Mouse (Mus musculus) ovary, postnatal 36 days (tissue): Measurements from ENCODE around the gene Tecpr2.

Experiments
- DNase-seq: peaks from one replicate; pipeline ENCODE4 v3.0.0; 2022; ENCODE audit warnings: low spot score, mixed read lengths

Gene Tecpr2

GRCm38 (mm10) chr12:110948082-110948909 lies 59.2 kb downstream of the Tecpr2 start:
- DNase-seq, result no peak

GRCm38 (mm10) chr12:110948910-110949201 lies 59.8 kb downstream of the Tecpr2 start:
- no peak for DNase-seq

GRCm38 (mm10) chr12:110949410-110949809 lies 60.3 kb downstream of the Tecpr2 start:
- no peak for DNase-seq

GRCm38 (mm10) chr12:110950151-110950550 lies 61.1 kb downstream of the Tecpr2 start:
- DNase-seq, result no peak

GRCm38 (mm10) chr12:110951236-110951635 lies 62.2 kb downstream of the Tecpr2 start:
- no peak for DNase-seq

GRCm38 (mm10) chr12:110952628-110953385 lies 63.7 kb downstream of the Tecpr2 start:
- no peak for DNase-seq

- DNase-seq, result no peak
Measured at GRCm38 (mm10) chr12:110953443-110953842, 64.4 kb downstream of the Tecpr2 start.

- DNase-seq, result no peak
Measured at GRCm38 (mm10) chr12:110953900-110954299, 64.8 kb downstream of the Tecpr2 start.

GRCm38 (mm10) chr12:110954351-110954991 lies 65.4 kb downstream of the Tecpr2 start:
- no peak for DNase-seq

- DNase-seq, result no peak
Measured at GRCm38 (mm10) chr12:110961973-110962372, 72.9 kb downstream of the Tecpr2 start.

- DNase-seq, result no peak
Measured at GRCm38 (mm10) chr12:110965500-110965899, 76.4 kb downstream of the Tecpr2 start.

GRCm38 (mm10) chr12:110966079-110966478 lies 77.0 kb downstream of the Tecpr2 start:
- DNase-seq, result no peak

- no peak for DNase-seq
Measured at GRCm38 (mm10) chr12:110967146-110967545, 78.1 kb downstream of the Tecpr2 start.

GRCm38 (mm10) chr12:110970408-110970807 lies 81.3 kb downstream of the Tecpr2 start:
- DNase-seq, result no peak

- DNase-seq, result no peak
Measured at GRCm38 (mm10) chr12:110971972-110972371, 82.9 kb downstream of the Tecpr2 start.

- no peak for DNase-seq
Measured at GRCm38 (mm10) chr12:110973829-110974228, 84.8 kb downstream of the Tecpr2 start.

GRCm38 (mm10) chr12:110974295-110974694 lies 85.2 kb downstream of the Tecpr2 start:
- no peak for DNase-seq

GRCm38 (mm10) chr12:110974726-110975125 lies 85.7 kb downstream of the Tecpr2 start:
- no peak for DNase-seq

- DNase-seq, result no peak
Measured at GRCm38 (mm10) chr12:110975385-110975784, 86.3 kb downstream of the Tecpr2 start.

- no peak for DNase-seq
Measured at GRCm38 (mm10) chr12:110975838-110976468, 86.9 kb downstream of the Tecpr2 start.

GRCm38 (mm10) chr12:110976589-110977344 lies 87.7 kb downstream of the Tecpr2 start:
- no peak for DNase-seq

- DNase-seq, result no peak
Measured at GRCm38 (mm10) chr12:110977345-110977733, 88.3 kb downstream of the Tecpr2 start.
